Mouse (Mus musculus) ES-E14 (cell line): Measurements from ENCODE around the gene Ttll10.

Experiments used
- CHD2 ChIP-seq: IDR thresholded peaks from 2 replicates; pipeline ENCODE4 v1.6.1; 2014; ENCODE audit warnings: mild to moderate bottlenecking, low read depth, low read length, inconsistent platforms
- HCFC1 ChIP-seq: IDR thresholded peaks from 2 replicates; pipeline ENCODE4 v1.6.1; 2012; ENCODE audit warnings: low read length, inconsistent platforms, borderline replicate concordance; ENCODE audit not compliant: insufficient read depth
- MAFK ChIP-seq: IDR thresholded peaks from 2 replicates; pipeline ENCODE4 v1.6.1; 2014; ENCODE audit warnings: mild to moderate bottlenecking, low read depth, low read length, inconsistent platforms; ENCODE audit not compliant: insufficient read depth
- ZC3H11A ChIP-seq: IDR thresholded peaks from 2 replicates; pipeline ENCODE4 v1.6.1; 2012; ENCODE audit warnings: low read depth, mild to moderate bottlenecking, inconsistent platforms, low read length, borderline replicate concordance
- ZNF384 ChIP-seq: IDR thresholded peaks from 2 replicates; pipeline ENCODE4 v1.6.1; 2012; ENCODE audit warnings: low read depth, low read length, inconsistent platforms

- TF ChIP-seq ZNF384 (no peak), ZC3H11A (no peak), MAFK (no peak), HCFC1 (no peak), CHD2 (no peak)
These were observed 4.8 kb upstream of the Ttll10 start for GRCm38 (mm10) chr4:156063861-156064509.
